ENCODE assay signal across 22 mouse cellular contexts in the genomic region with DNA sequence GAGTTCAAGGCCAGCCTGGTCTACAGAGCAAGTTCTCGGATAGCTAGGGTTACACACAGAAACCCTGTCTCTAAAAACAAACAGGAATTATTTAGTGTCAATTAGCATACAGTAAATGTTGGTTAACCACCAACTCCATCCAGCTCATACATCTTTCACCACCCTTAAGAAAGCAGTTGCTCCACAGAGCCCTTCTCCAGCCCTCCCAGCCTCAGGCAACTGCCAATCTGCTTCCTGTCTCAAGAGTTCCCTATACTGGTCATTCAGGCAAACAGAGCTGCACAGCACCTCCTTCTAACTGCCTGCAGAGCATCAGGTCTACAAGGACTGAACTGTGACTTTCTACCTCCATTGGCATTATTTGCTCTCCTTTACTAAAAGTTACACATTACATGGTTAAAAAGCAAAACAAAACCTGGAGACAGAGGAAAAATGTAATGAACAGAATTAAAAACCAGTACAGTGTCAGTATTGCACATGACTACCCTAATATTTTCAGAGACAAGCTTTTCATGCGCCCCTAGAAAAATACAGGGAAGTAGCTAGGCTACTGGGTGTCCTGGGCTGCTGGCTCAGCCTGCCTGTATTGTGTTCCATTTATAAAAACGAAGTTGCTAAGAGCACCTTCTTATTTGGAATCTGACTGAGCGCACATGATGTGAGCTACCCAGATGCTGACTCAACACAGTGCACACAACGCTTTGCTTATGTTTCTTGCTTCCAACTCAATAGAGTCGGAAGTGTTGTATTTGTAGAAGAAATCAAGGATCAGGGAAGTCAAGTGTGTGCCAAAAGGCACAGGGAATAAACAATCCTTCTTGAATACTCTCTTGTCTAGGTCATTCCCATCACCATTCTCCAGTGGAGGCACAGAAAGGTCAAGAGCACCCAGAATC. TPM values are rescaled to one million over a fixed set of nuclear protein-coding genes. Genes with fewer than 3 reads are reported as not detected.
A peak's percentile ranks its signal among the peaks of the same experiment; 100 is the strongest.
DNase-seq lines count a peak whose midpoint lies in the region; ATAC-seq and TF ChIP-seq lines count a peak whose summit lies in the region.
"Had no signal": no experiment of that assay in that cellular context is flagged by ENCODE, and none has a peak within 500 bp of the region (broad histone marks: within the 10 kb centered on the region; RNA-seq: fewer than 3 reads in every experiment).

No protein-coding gene starts in this region.

- DNase-seq in lung, postnatal 25 days (ENCODE audit: low spot score), result no peak
- DNase-seq in 416B (ENCODE audit: low read depth), result peak; percentile 68
- no peak for DNase-seq in adrenal gland, postnatal 25 days
- no peak for DNase-seq in limb, embryonic 10.5 days (ENCODE audit: low spot score)
- DNase-seq in thymus, postnatal 0 days (ENCODE audit: low spot score), result no peak
- DNase-seq: adrenal gland, postnatal 10 days; cerebellum, adult 11 months; cerebellum, adult 8-10 months; cerebellum, postnatal 14 days; gastrocnemius, postnatal 14 days; heart, postnatal 36 days had no signal

- no peak for TF ChIP-seq CTCF in olfactory bulb, adult 2 months (IDR thresholded peaks at IDR 0.05; ENCODE audit: insufficient read depth, low read depth, low read length)

- H3K4me2 ChIP-seq in lung, embryonic 16.5 days (ENCODE audit: low read depth, low read length), result no peak overlapping the region
- H3K4me2 ChIP-seq: embryonic facial prominence, embryonic 12.5 days; forebrain, embryonic 12.5 days; heart, embryonic 13.5 days; hindbrain, embryonic 12.5 days had no signal

- H3K4me1 ChIP-seq in lung, embryonic 16.5 days (replicated peaks; ENCODE audit: control insufficient read depth, insufficient read depth, low read length), result peaks cover under 1% of the 10 kb centered on the region; the same call in 1 of the 2 replicates
- H3K4me1 ChIP-seq in olfactory bulb, adult 2 months (ENCODE audit: control insufficient read depth, insufficient read depth, low read length), result peaks cover 16% of the 10 kb centered on the region
- H3K4me1 ChIP-seq in limb, embryonic 10.5 days, result peaks cover 5% of the 10 kb centered on the region; the same call in 1 of the 2 replicates
- H3K4me1 ChIP-seq: embryonic facial prominence, embryonic 12.5 days; heart, embryonic 13.5 days; hindbrain, embryonic 12.5 days had no signal

- H3K9ac ChIP-seq in lung, embryonic 16.5 days (ENCODE audit: low read length), result no peak overlapping the region
- H3K9ac ChIP-seq: embryonic facial prominence, embryonic 12.5 days; forebrain, embryonic 12.5 days; heart, embryonic 13.5 days; hindbrain, embryonic 12.5 days had no signal

- WGBS in lung, embryonic 16.5 days, result 56% methylated on average over 6 of the region's 6 CpGs
- 55% methylated on average over 6 of the region's 6 CpGs for WGBS in olfactory bulb, adult 2 months
- 85% methylated on average over 6 of the region's 6 CpGs for WGBS in limb, embryonic 10.5 days

- 0 out of 2 replicates have a peak, but pooled peaks have one; percentile 20 for ATAC-seq in lung, embryonic 16.5 days (ENCODE audit: low read depth)
- ATAC-seq in granulocyte monocyte progenitor cell, adult 5-6 weeks (replicated peaks; ENCODE audit: poor library complexity, severe bottlenecking), result peak; percentile 97
- ATAC-seq: forebrain, embryonic 16.5 days; hindbrain, embryonic 16.5 days had no signal

- no peak overlapping the region for H3K4me3 ChIP-seq in lung, embryonic 16.5 days (ENCODE audit: low read length)
- H3K4me3 ChIP-seq in olfactory bulb, adult 2 months (ENCODE audit: insufficient read depth, low read depth, low read length), result no peak overlapping the region
- H3K4me3 ChIP-seq in limb, embryonic 10.5 days, result no peak overlapping the region
- H3K4me3 ChIP-seq: embryonic facial prominence, embryonic 12.5 days; forebrain, embryonic 12.5 days; heart, embryonic 13.5 days; hindbrain, embryonic 12.5 days had no signal

- peaks cover 2% of the 10 kb centered on the region; the same call in 1 of the 2 replicates for H3K9me3 ChIP-seq in lung, embryonic 16.5 days (ENCODE audit: control insufficient read depth, low read length)
- no peaks in the 10 kb centered on the region for H3K9me3 ChIP-seq in limb, embryonic 10.5 days (replicated peaks)
- H3K9me3 ChIP-seq: embryonic facial prominence, embryonic 12.5 days; forebrain, embryonic 12.5 days; hindbrain, embryonic 12.5 days had no signal

- H3K36me3 ChIP-seq in lung, embryonic 16.5 days (ENCODE audit: control insufficient read depth, insufficient read depth, low read length), result no peaks in the 10 kb centered on the region
- H3K36me3 ChIP-seq in limb, embryonic 10.5 days, result no peaks in the 10 kb centered on the region
- H3K36me3 ChIP-seq: embryonic facial prominence, embryonic 12.5 days; forebrain, embryonic 12.5 days; heart, embryonic 13.5 days; hindbrain, embryonic 12.5 days had no signal

- H3K27me3 ChIP-seq in lung, embryonic 16.5 days (ENCODE audit: control insufficient read depth, insufficient read depth, low read depth, low read length), result no peaks in the 10 kb centered on the region
- H3K27me3 ChIP-seq in limb, embryonic 10.5 days (ENCODE audit: low read depth, poor library complexity, severe bottlenecking), result no peaks in the 10 kb centered on the region
- H3K27me3 ChIP-seq: embryonic facial prominence, embryonic 12.5 days; forebrain, embryonic 12.5 days; hindbrain, embryonic 12.5 days had no signal

- H3K27ac ChIP-seq in lung, embryonic 16.5 days (ENCODE audit: low read length), result no peak overlapping the region
- peak overlapping the region; percentile 35 for H3K27ac ChIP-seq in olfactory bulb, adult 2 months (ENCODE audit: insufficient read depth, low read depth, low read length)
- no peak overlapping the region for H3K27ac ChIP-seq in limb, embryonic 10.5 days
- H3K27ac ChIP-seq: embryonic facial prominence, embryonic 12.5 days; forebrain, embryonic 12.5 days; heart, embryonic 13.5 days; hindbrain, embryonic 12.5 days had no signal

- no peak for TF ChIP-seq POLR2A in olfactory bulb, adult 2 months (IDR thresholded peaks at IDR 0.05; ENCODE audit: insufficient read depth, low read depth, low read length)

RNA-seq across cellular contexts. Expression of a gene that starts 44.9 kb away (rescaled TPM):
- 41.4 and 43.7 TPM in 2 replicates for polyA plus RNA-seq in lung, embryonic 16.5 days (2015; fragmentation: Nextera tagmentation; extraction: Ambion mirVana)
- 12.7 and 17.1 TPM in 2 replicates for total RNA-seq in granulocyte monocyte progenitor cell, adult 5-6 weeks (2014; fragmentation: Nextera tagmentation)
- total RNA-seq in granulocyte monocyte progenitor cell, adult 5-6 weeks (2017), result 40.5 and 45.8 TPM in 2 replicates
- not detected in 2 replicates for polyA plus RNA-seq in olfactory bulb, adult 2 months (2012; ENCODE audit: insufficient read depth, insufficient read length, low replicate concordance, missing spikeins)
- total RNA-seq in adrenal gland, postnatal 25 days (2021), result 2.3 and 2.4 TPM in 2 replicates
- polyA plus RNA-seq in limb, embryonic 10.5 days (2016; fragmentation: Nextera tagmentation; extraction: Ambion mirVana), result 94.6 and 120 TPM in 2 replicates
- polyA plus RNA-seq in thymus, postnatal 0 days (2015; fragmentation: Nextera tagmentation; extraction: Ambion mirVana), result 2.0 and 2.5 TPM in 2 replicates
- total RNA-seq: MEL had no signal
- polyA plus RNA-seq: C2C12 had no signal

Comparison
In these comparisons a context has a peak if more than half of its experiments do, and no peak if none do; other contexts are left out.
1. RNA of a gene that starts 44.9 kb away (polyA plus RNA-seq): 94.6 to 120 TPM in limb, embryonic 10.5 days and 41.4 to 43.7 TPM in lung, embryonic 16.5 days; 2.0 to 2.5 TPM in thymus, postnatal 0 days and not detected in olfactory bulb, adult 2 months; every median in the first group is over 10 times any median in the second.